Mouse (Mus musculus): ENCODE data around the gene Hbq1a.
"Not testable (repeated sequence)": the region's sequence is repeated elsewhere in the genome, so short reads cannot be mapped to it uniquely, and the experiment has no call there.

- not testable (repeated sequence) for TF ChIP-seq POLR2A (IDR thresholded peaks at IDR 0.05; ENCODE audit: low read depth, low read length)
- TF ChIP-seq CTCF (IDR thresholded peaks at IDR 0.05; ENCODE audit: extremely low read depth, insufficient read length, insufficient replicate concordance, low read depth, low read length), result peak; percentile 66; the same call in 1 of the 2 replicates
Observed at GRCm38 (mm10) chr11:32299865-32300264, at the start of gene Hbq1a.
